Mouse (Mus musculus): ENCODE measurements at regions not wholly inside any gene's neighbourhood (a gene's known extent, or its start where the extent isn't known, plus 50 kb on each side); places are given as distances from the start of the nearest gene placed in this dataset.
"Not testable (repeated sequence)": the region's sequence is repeated elsewhere in the genome, so short reads cannot be mapped to it uniquely, and the experiment has no call there.

- ATAC-seq (ENCODE audit: extremely low read depth, insufficient number of reproducible peaks, low FRiP score, poor library complexity, severe bottlenecking): no peak
Observed at GRCm38 (mm10) chr8:114007103-114007502, 126.3 kb upstream of the Nudt7 start.

- ATAC-seq (ENCODE audit: extremely low read depth, insufficient number of reproducible peaks, low FRiP score, poor library complexity, severe bottlenecking): no peak
Observed at GRCm38 (mm10) chr8:114018364-114018763, 115.0 kb upstream of the Nudt7 start.

- not testable (repeated sequence) for ATAC-seq (ENCODE audit: extremely low read depth, insufficient number of reproducible peaks, low FRiP score, poor library complexity, severe bottlenecking)
Observed at GRCm38 (mm10) chr8:114030141-114030540, 103.2 kb upstream of the Nudt7 start.

- no peak for ATAC-seq (ENCODE audit: extremely low read depth, insufficient number of reproducible peaks, low FRiP score, poor library complexity, severe bottlenecking)
Observed at GRCm38 (mm10) chr8:114052426-114052825, 80.9 kb upstream of the Nudt7 start.

GRCm38 (mm10) chr8:114063566-114063965 lies 69.8 kb upstream of the Nudt7 start:
- ATAC-seq (ENCODE audit: extremely low read depth, insufficient number of reproducible peaks, low FRiP score, poor library complexity, severe bottlenecking): no peak

GRCm38 (mm10) chr8:114072330-114072729 lies 61.0 kb upstream of the Nudt7 start:
- no peak for ATAC-seq (ENCODE audit: extremely low read depth, insufficient number of reproducible peaks, low FRiP score, poor library complexity, severe bottlenecking)

GRCm38 (mm10) chr8:114074122-114074521 lies 59.2 kb upstream of the Nudt7 start:
- peak; percentile 51; the same call in 1 of the 2 replicates for ATAC-seq (ENCODE audit: extremely low read depth, insufficient number of reproducible peaks, low FRiP score, poor library complexity, severe bottlenecking)

- no peak for ATAC-seq (ENCODE audit: extremely low read depth, insufficient number of reproducible peaks, low FRiP score, poor library complexity, severe bottlenecking)
Observed at GRCm38 (mm10) chr8:114076701-114077100, 56.7 kb upstream of the Nudt7 start.

- peak; percentile 66; the same call in 1 of the 2 replicates for ATAC-seq (ENCODE audit: extremely low read depth, insufficient number of reproducible peaks, low FRiP score, poor library complexity, severe bottlenecking)
Observed at GRCm38 (mm10) chr8:114081049-114081756, 52.2 kb upstream of the Nudt7 start.

- ATAC-seq (ENCODE audit: extremely low read depth, insufficient number of reproducible peaks, low FRiP score, poor library complexity, severe bottlenecking): no peak
Observed at GRCm38 (mm10) chr8:114081757-114082059, 51.6 kb upstream of the Nudt7 start.

Measured in neutrophil, adult 5-6 weeks (primary cell).